Mouse (Mus musculus): ENCODE results near the gene Dnaic1. TPM values are rescaled to one million over a fixed set of nuclear protein-coding genes. Genes with fewer than 3 reads are reported as not detected.

Gene Dnaic1
- polyA plus RNA-seq, 1 experiment from 2014 or later: 2.1 TPM

DNA sequence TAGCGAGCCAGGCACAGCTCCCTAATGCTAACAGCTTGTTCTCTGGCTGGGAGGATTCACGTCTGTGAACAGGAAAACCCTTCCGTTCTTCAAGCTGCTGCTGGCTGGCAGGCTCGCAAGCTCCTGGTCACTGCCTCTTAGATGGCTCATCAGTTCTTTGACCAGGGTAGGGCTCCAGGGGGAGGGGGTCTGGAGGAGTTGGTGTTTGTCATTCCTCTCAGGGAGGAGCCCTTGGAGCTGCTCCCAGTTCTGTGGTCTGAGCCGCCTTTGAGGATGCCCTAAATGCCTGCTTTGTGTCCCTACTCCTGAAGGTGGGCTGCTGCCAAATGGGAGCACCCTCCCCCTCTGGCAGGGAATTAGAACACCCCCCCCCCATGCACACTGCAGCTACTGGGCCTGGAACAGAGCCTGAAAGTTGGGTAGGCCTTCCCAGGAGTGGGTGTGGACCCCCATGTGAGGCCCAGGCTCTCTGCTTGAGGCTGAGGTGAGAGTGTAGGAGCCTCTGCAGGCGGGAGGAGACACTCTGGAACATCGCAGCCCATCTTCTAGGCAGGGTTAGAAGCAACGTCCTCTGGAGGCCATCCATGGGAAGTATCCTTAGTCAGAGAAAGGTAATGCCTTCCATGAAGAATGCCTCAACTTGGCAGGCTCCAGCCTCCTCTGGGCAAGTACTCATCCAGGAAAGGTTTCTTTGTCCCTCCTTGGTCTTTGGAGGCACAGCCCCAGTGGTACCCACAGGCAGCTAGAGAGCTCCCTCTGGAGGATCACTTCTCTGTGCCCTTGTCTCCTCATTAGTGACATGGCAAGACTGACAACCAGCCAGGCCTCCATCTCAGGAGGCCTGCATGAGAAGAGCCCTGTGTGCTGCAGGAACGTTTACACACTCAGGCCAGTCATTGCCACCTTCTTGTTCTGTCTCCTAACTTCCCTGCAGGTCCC lies 46.4 kb downstream of the Dnaic1 start:
- Histone ChIP-seq H3K9ac (no peak overlapping the region), H3K4me3 (no peak overlapping the region), H3K36me3 (no peaks in the 10 kb centered on the region), H3K4me1 (replicated peaks) (no peaks in the 10 kb centered on the region), H3K4me2 (no peak overlapping the region), H3K27ac (ENCODE audit: poor library complexity, severe bottlenecking) (no peak overlapping the region), H3K27me3 (replicated peaks) (peaks cover 6% of the 10 kb centered on the region), H3K9me3 (replicated peaks) (no peaks in the 10 kb centered on the region)
- 60% methylated on average over 9 of the region's 9 CpGs for WGBS
- no peak for ATAC-seq (ENCODE audit: insufficient number of reproducible peaks, low FRiP score)

DNA sequence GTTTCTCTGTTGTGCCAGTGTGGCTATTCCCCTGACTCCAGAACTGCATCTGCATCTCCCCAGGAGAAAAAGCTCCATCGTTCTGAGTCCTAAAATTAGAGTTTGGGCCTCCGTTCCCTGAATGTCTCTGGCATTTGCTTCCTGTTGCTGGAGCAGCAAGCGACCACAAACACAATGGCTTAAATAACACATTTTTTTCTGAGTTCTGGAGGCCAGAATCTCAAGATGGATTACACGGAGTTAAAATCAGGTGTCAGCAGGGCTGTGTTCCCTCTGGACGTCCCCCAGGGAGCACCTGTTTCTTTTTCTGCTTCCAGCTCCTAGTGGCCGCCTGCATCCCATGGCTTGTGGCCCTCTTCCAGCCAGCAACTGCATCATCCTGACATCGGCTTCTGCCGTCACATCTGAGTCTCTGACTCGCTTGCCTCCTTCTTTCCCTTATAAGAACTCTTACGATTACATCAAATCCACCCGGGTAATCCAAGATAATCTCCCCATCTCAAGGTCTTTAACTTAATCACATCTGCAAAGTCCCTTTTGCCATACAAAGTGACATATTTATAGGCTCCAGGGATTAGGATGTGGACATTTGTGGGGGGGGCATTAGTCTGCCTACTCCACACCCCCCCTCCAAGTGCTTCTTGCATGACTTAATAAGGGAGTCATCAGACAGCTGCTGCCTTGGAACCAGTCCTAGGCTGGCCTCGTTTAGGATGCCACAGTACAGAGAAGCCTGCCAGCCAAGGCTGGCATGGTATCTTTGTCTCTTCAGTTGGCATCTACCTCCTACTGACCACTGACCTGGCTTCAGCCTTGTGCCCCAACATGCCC lies 49.6 kb downstream of the Dnaic1 start:
- no peak for ATAC-seq (ENCODE audit: insufficient number of reproducible peaks, low FRiP score)
- 49% methylated on average over 12 of the region's 12 CpGs for WGBS
- Histone ChIP-seq H3K4me2 (no peak overlapping the region), H3K9me3 (replicated peaks) (no peaks in the 10 kb centered on the region), H3K27me3 (replicated peaks) (peaks cover 9% of the 10 kb centered on the region), H3K36me3 (no peaks in the 10 kb centered on the region), H3K4me3 (no peak overlapping the region), H3K27ac (ENCODE audit: poor library complexity, severe bottlenecking) (no peak overlapping the region), H3K9ac (no peak overlapping the region), H3K4me1 (replicated peaks) (no peaks in the 10 kb centered on the region)

DNA sequence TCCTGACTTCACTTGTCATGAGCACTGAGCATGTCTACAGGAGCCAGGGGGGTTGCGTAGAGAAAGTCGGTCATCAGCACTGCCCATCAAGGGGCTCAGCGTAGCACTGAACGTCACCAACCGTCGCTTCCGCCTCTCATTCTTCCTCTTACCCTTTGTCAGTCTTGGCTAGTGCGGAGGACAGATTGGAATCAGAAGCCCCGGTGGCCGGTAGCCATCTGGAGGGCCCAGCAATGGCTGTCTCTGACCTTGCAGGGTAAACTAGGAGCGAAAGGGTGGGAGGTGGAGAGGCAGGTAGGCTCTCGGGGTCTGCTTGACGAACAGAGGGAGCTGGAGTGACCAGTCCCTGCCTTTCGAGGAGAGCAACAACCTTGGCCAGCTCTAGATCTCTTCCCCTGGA lies 52.5 kb downstream of the Dnaic1 start:
- Histone ChIP-seq H3K9me3 (replicated peaks) (no peaks in the 10 kb centered on the region), H3K4me1 (replicated peaks) (no peaks in the 10 kb centered on the region), H3K27me3 (replicated peaks) (peaks cover 10% of the 10 kb centered on the region; the same call in 1 of the 2 replicates), H3K9ac (no peak overlapping the region), H3K27ac (ENCODE audit: poor library complexity, severe bottlenecking) (no peak overlapping the region), H3K4me2 (no peak overlapping the region), H3K36me3 (no peaks in the 10 kb centered on the region), H3K4me3 (no peak overlapping the region)
- WGBS: 73% methylated on average over 14 of the region's 14 CpGs
- no peak for ATAC-seq (ENCODE audit: insufficient number of reproducible peaks, low FRiP score)

DNA sequence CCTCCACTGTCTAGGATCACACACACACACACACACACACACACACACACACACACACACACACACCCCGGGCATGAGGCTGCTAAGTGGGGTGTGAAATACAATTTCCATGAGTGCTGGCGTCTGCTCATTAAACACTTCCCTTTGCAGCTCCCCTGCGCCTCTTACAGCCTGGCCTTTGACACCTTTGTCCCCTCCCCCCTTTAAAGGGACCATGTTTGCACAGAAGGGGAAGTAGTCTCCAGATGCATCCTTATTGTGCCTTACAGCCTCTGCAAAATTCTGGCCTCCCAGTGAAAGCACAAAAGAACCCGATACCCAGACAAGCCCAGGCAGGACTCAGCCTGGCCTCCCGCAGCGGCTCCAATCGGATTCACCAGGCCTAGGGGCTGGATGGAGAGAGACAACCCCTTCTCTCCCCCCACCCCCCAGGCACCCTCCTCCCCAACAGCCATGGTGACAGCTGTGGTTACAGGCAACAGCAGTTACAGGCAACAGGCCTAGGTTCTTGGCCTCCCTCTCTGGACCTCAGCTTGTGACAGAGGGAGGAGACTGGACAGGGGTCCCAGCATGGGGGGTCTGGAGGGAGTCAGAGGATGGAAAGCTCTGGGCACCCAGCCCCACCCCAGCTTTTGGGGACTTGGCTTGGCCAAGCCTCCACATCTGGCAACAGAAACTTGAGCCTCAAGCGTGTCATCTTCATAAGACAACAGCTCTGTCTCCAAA lies 58.8 kb downstream of the Dnaic1 start:
- H3K36me3 ChIP-seq: no peaks in the 10 kb centered on the region
- WGBS: 15% methylated on average over 8 of the region's 8 CpGs
- H3K27ac ChIP-seq (ENCODE audit: poor library complexity, severe bottlenecking): no peak overlapping the region
- peaks cover 43% of the 10 kb centered on the region for H3K4me1 ChIP-seq (replicated peaks)
- no peak overlapping the region for H3K9ac ChIP-seq
- no peak for ATAC-seq (ENCODE audit: insufficient number of reproducible peaks, low FRiP score)
- no peak overlapping the region for H3K4me2 ChIP-seq
- no peak overlapping the region for H3K4me3 ChIP-seq
- 0 out of 2 replicates have a peak, but pooled peaks cover 10% of the 10 kb centered on the region for H3K27me3 ChIP-seq (replicated peaks)
- no peaks in the 10 kb centered on the region for H3K9me3 ChIP-seq (replicated peaks)

DNA sequence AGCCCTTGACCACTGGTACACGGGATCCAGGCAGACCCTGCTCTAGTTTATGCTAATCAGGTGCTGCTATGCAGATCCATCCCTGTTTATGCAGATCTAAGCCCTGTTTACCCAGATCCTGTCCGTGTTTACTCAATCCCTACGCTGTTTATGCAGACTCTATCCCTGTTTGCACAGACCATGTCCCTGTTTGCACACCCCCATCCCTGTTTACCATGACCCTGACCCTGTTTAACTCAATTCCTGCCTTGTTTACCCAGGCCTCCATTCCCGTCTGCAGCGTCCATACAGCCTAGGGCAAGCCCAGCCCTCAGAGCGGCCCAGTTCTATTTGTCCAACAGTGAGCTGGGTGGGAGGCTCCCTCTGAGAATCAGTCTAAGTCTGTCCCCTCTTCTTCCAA lies 60.6 kb downstream of the Dnaic1 start:
- Histone ChIP-seq H3K36me3 (no peaks in the 10 kb centered on the region), H3K27ac (ENCODE audit: poor library complexity, severe bottlenecking) (no peak overlapping the region), H3K9me3 (replicated peaks) (no peaks in the 10 kb centered on the region), H3K9ac (no peak overlapping the region), H3K4me2 (no peak overlapping the region), H3K4me1 (replicated peaks) (peaks cover 43% of the 10 kb centered on the region), H3K4me3 (no peak overlapping the region), H3K27me3 (replicated peaks) (0 out of 2 replicates have a peak, but pooled peaks cover under 1% of the 10 kb centered on the region)
- no peak for ATAC-seq (ENCODE audit: insufficient number of reproducible peaks, low FRiP score)
- 54% methylated on average over 6 of the region's 6 CpGs for WGBS

DNA sequence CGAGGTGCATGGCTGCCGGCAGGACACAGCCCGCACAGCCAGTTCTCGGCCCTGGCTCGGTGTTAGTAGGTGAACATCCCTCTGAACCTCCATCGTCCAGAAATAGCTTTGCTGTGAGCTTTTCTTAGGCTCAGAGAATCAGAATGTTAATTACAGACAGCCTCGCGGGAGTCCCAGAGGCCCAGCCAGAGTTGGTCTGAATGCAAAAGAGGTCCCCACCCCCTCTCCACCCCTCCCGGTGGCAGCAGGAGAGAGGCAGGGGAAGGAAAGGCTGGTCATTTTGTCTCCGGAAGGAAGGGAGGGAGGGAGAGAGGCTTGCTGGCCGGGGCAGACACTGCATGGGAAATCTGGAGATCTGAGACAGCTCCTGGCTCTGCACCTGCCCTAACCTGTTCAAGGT lies 61.8 kb downstream of the Dnaic1 start:
- Histone ChIP-seq H3K9me3 (replicated peaks) (no peaks in the 10 kb centered on the region), H3K4me2 (peak overlapping the region; percentile 54), H3K4me1 (replicated peaks) (peaks cover 53% of the 10 kb centered on the region), H3K27ac (ENCODE audit: poor library complexity, severe bottlenecking) (peak overlapping the region; percentile 73), H3K9ac (peak overlapping the region; percentile 19; the same call in 1 of the 2 replicates), H3K27me3 (replicated peaks) (no peaks in the 10 kb centered on the region), H3K36me3 (no peaks in the 10 kb centered on the region), H3K4me3 (peak overlapping the region; percentile 6)
- peak; percentile 46; the same call in 1 of the 2 replicates for ATAC-seq (ENCODE audit: insufficient number of reproducible peaks, low FRiP score)
- 2% methylated on average over 11 of the region's 11 CpGs for WGBS

DNA sequence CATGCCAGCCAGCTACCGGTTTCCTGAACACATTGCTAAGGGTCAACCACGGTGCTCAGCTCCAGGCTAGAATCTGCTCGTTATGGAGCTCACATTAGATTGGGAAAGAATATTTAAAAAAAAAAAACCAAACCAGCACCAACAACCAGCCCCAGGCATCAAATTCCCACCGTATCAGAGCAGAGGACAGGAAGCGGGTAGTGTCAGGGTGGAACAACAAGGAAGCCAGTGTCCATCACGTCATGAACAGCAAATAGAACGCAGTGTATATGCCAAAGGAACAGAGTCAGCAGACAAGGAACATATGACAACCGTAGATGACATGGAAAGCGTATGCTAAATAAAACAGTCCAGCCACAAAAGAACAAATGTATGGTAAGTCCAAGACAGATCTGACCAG lies 63.4 kb downstream of the Dnaic1 start:
- Histone ChIP-seq H3K4me2 (no peak overlapping the region), H3K9ac (no peak overlapping the region), H3K9me3 (replicated peaks) (no peaks in the 10 kb centered on the region), H3K27me3 (replicated peaks) (peaks cover 1% of the 10 kb centered on the region; the same call in 1 of the 2 replicates), H3K36me3 (no peaks in the 10 kb centered on the region), H3K4me1 (replicated peaks) (peaks cover 50% of the 10 kb centered on the region), H3K4me3 (no peak overlapping the region), H3K27ac (ENCODE audit: poor library complexity, severe bottlenecking) (no peak overlapping the region)
- WGBS: 69% methylated on average over 9 of the region's 9 CpGs
- no peak for ATAC-seq (ENCODE audit: insufficient number of reproducible peaks, low FRiP score)

DNA sequence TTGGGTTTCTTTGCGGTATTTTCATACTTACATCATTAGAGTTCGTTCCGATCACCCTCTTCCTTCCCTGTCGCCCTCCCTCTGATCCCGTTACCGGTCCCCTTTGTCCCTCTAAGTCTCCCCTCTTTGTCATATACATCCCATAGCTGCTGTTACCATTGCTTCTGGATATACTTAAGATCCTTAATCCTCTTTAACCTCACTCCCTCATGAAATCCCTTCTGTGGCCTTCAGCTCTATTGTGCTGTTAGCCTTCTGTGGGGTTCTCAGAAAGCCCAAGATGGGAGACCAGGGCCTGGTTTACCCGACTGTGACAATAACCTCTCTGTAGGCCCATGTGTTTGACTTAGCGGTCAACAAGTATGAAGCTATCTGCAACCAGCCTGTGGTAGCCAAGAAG lies 65.1 kb downstream of the Dnaic1 start:
- no peaks in the 10 kb centered on the region for H3K9me3 ChIP-seq (replicated peaks)
- no peak overlapping the region for H3K9ac ChIP-seq
- WGBS: 91% methylated on average over 8 of the region's 8 CpGs
- H3K4me1 ChIP-seq (replicated peaks): peaks cover 46% of the 10 kb centered on the region
- no peak for ATAC-seq (ENCODE audit: insufficient number of reproducible peaks, low FRiP score)
- no peak overlapping the region for H3K4me2 ChIP-seq
- H3K27me3 ChIP-seq (replicated peaks): peaks cover 14% of the 10 kb centered on the region
- H3K36me3 ChIP-seq: no peaks in the 10 kb centered on the region
- H3K4me3 ChIP-seq: no peak overlapping the region
- no peak overlapping the region for H3K27ac ChIP-seq (ENCODE audit: poor library complexity, severe bottlenecking)

DNA sequence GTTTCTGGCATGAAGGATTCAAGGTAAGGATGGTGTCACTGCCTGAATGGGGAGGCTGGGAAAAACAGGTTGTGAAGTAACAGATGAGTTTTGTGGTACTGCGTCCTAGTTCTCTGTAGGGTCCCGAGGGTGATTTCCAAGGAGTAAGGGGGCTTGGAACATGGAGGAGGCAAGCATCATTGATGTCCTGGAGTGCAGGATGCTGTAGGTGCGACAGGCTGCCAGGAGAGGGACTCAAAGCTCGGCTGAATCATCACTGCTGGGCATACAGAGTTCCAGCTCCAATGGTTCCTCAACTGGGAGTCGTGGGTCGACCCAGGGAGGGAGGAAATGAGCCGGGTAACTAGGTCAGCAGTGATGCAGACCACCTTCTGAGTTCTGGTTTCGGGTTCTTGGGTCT lies 65.6 kb downstream of the Dnaic1 start:
- Histone ChIP-seq H3K9ac (no peak overlapping the region), H3K4me3 (no peak overlapping the region), H3K27ac (ENCODE audit: poor library complexity, severe bottlenecking) (no peak overlapping the region), H3K9me3 (replicated peaks) (no peaks in the 10 kb centered on the region), H3K4me2 (no peak overlapping the region), H3K36me3 (no peaks in the 10 kb centered on the region), H3K27me3 (replicated peaks) (peaks cover 14% of the 10 kb centered on the region), H3K4me1 (replicated peaks) (peaks cover 41% of the 10 kb centered on the region)
- 62% methylated on average over 8 of the region's 8 CpGs for WGBS
- ATAC-seq (ENCODE audit: insufficient number of reproducible peaks, low FRiP score): no peak

DNA sequence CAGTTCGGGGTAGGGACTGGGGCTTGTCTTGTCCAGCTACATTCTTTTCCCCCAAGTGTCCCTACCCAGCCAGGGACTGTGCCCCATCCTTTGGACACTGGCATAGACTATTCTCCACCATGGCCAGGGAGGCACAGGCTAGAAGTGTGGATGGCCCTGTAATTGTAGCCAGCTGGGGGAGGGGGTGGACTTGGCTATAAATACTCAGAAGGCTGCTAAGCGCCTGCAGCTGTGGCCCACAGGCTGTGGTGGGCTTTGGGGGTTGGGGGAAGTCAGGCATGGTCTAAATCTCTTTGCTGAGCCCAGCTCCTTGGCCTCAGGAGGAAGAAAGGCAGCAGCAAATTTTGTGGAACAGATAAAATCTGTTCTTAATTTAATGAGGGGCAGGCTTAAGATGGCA lies 66.3 kb downstream of the Dnaic1 start:
- H3K4me2 ChIP-seq: no peak overlapping the region
- ATAC-seq (ENCODE audit: insufficient number of reproducible peaks, low FRiP score): no peak

More for the DNA sequence above, 66.3 kb downstream of the Dnaic1 start:
- H3K27me3 ChIP-seq (replicated peaks): peaks cover 14% of the 10 kb centered on the region
- no peaks in the 10 kb centered on the region for H3K9me3 ChIP-seq (replicated peaks)
- 0 out of 2 replicates have a peak overlapping the region, but pooled peaks have one; percentile 1 for H3K9ac ChIP-seq
- whole genome bisulfite sequencing: 55% methylated on average over 2 of the region's 2 CpGs
- no peaks in the 10 kb centered on the region for H3K36me3 ChIP-seq
- H3K4me1 ChIP-seq (replicated peaks): peaks cover 35% of the 10 kb centered on the region
- no peak overlapping the region for H3K27ac ChIP-seq (ENCODE audit: poor library complexity, severe bottlenecking)
- no peak overlapping the region for H3K4me3 ChIP-seq

All from heart, embryonic 12.5 days (tissue).